Mouse (Mus musculus) thymus, adult 2 months (tissue): ENCODE results near the gene Zfp541. TPM values are rescaled to one million over a fixed set of nuclear protein-coding genes. Genes with fewer than 3 reads are reported as not detected.

ENCODE experiments used
- DNase-seq: peaks from one replicate; pipeline ENCODE4 v3.0.0; 2021
- H3K27ac ChIP-seq: fragments of 200-500 bp; 2 replicates; pipeline ENCODE4 v1.5.1; 2012; ENCODE audit warnings: low read length, control low read depth; ENCODE audit not compliant: control insufficient read depth, insufficient read depth
- H3K27me3 ChIP-seq: fragments of 200-500 bp; 2 replicates; pipeline ENCODE4 v1.6.1; 2012; ENCODE audit warnings: mild to moderate bottlenecking, low read length, moderate library complexity, mixed read lengths; ENCODE audit not compliant: control insufficient read depth, insufficient read depth
- H3K36me3 ChIP-seq: fragments of 200-500 bp; 2 replicates; pipeline ENCODE4 v1.6.1; 2012; ENCODE audit warnings: mild to moderate bottlenecking, low read length, moderate library complexity; ENCODE audit not compliant: control insufficient read depth, insufficient read depth
- H3K4me1 ChIP-seq: fragments of 200-500 bp; replicated peaks from 2 replicates; pipeline ENCODE4 v1.6.1; 2012; ENCODE audit warnings: low read length; ENCODE audit not compliant: control insufficient read depth, insufficient read depth
- H3K4me3 ChIP-seq: fragments of 200-500 bp; 2 replicates; pipeline ENCODE4 v1.5.1; 2012; ENCODE audit warnings: mild to moderate bottlenecking, low read length, control low read depth, moderate library complexity; ENCODE audit not compliant: control insufficient read depth, insufficient read depth
- CTCF ChIP-seq: fragments of 200-500 bp; IDR thresholded peaks from 2 replicates; pipeline ENCODE4 v1.5.1; 2012; ENCODE audit warnings: mild to moderate bottlenecking, control low read depth, low read length, moderate library complexity, borderline replicate concordance; ENCODE audit not compliant: control insufficient read depth, poor library complexity, insufficient read depth; ENCODE audit errors: extremely low read depth
- POLR2A ChIP-seq: fragments of 200-500 bp; IDR thresholded peaks from 2 replicates; pipeline ENCODE4 v1.6.1; 2012; ENCODE audit warnings: mild to moderate bottlenecking, low read length, control low read depth, moderate library complexity; ENCODE audit not compliant: control insufficient read depth, poor library complexity, insufficient read depth; ENCODE audit errors: extremely low read depth
- WGBS: fragments of 180-500 bp; shearing (Covaris S2); methylation state at CpG from one replicate; pipeline ENCODE4 v1.1.7; 2018; 5-methylcytosine and 5-hydroxymethylcytosine counted together
- polyA plus RNA-seq: library from polyadenylated mRNA; depleted of rRNA; stranded (reverse); fragments of >200 nt; gene quantifications from 2 replicates; pipeline ENCODE4 v1.2.3, GENCODE M21; 2012

Gene Zfp541
- polyA plus RNA-seq, 1 experiment = 0.11 TPM

GRCm38 (mm10) chr7:16054966-16055365, 6.6 kb upstream of the Zfp541 start:
- WGBS = 90% methylated on average over 4 of the region's 4 CpGs
- no peaks in the 10 kb centered on the region for H3K27me3 ChIP-seq
- no peak for DNase-seq
- no peak for TF ChIP-seq POLR2A
- no peak overlapping the region for H3K27ac ChIP-seq
- peaks cover 17% of the 10 kb centered on the region for H3K4me1 ChIP-seq
- H3K36me3 ChIP-seq = no peaks in the 10 kb centered on the region
- no peak overlapping the region for H3K4me3 ChIP-seq

- no peak for DNase-seq
- H3K4me1 ChIP-seq = peaks cover 17% of the 10 kb centered on the region
- no peaks in the 10 kb centered on the region for H3K36me3 ChIP-seq
- no peak for TF ChIP-seq POLR2A
- TF ChIP-seq CTCF = no peak
- H3K27me3 ChIP-seq = no peaks in the 10 kb centered on the region
- H3K4me3 ChIP-seq = no peak overlapping the region
- 47% methylated on average over 6 of the region's 6 CpGs for WGBS
- no peak overlapping the region for H3K27ac ChIP-seq
Measured at GRCm38 (mm10) chr7:16055665-16056064, 5.9 kb upstream of the Zfp541 start.

- H3K27ac ChIP-seq = peak overlapping the region; percentile 36; the same call in 1 of the 2 replicates
- H3K36me3 ChIP-seq = no peaks in the 10 kb centered on the region
- no peak for TF ChIP-seq POLR2A
- no peak for TF ChIP-seq CTCF
- H3K4me3 ChIP-seq = no peak overlapping the region
- DNase-seq = no peak
- H3K4me1 ChIP-seq = peaks cover 17% of the 10 kb centered on the region
- H3K27me3 ChIP-seq = no peaks in the 10 kb centered on the region
- WGBS = 8% methylated on average over 5 of the region's 5 CpGs
Measured at GRCm38 (mm10) chr7:16056459-16057135, 5.0 kb upstream of the Zfp541 start.

- no peak for DNase-seq
- no peaks in the 10 kb centered on the region for H3K27me3 ChIP-seq
- no peaks in the 10 kb centered on the region for H3K36me3 ChIP-seq
- TF ChIP-seq CTCF = no peak
- no peak for TF ChIP-seq POLR2A
- no peak overlapping the region for H3K4me3 ChIP-seq
- H3K27ac ChIP-seq = peak overlapping the region; percentile 36; the same call in 1 of the 2 replicates
- WGBS = 6% methylated on average over 2 of the region's 2 CpGs
- peaks cover 13% of the 10 kb centered on the region for H3K4me1 ChIP-seq
Measured at GRCm38 (mm10) chr7:16057136-16057534, 4.5 kb upstream of the Zfp541 start.

GRCm38 (mm10) chr7:16062099-16062420, 446 bp downstream of the Zfp541 start:
- H3K4me1 ChIP-seq = peaks cover 3% of the 10 kb centered on the region
- WGBS = 90% methylated on average over 15 of the region's 15 CpGs
- TF ChIP-seq CTCF (no peak), POLR2A (no peak)
- H3K27me3 ChIP-seq = no peaks in the 10 kb centered on the region
- no peak for DNase-seq
- H3K4me3 ChIP-seq = no peak overlapping the region
- H3K27ac ChIP-seq = no peak overlapping the region
- H3K36me3 ChIP-seq = no peaks in the 10 kb centered on the region

- 72% methylated on average over 4 of the region's 4 CpGs for WGBS
- Histone ChIP-seq H3K4me3 (no peak overlapping the region), H3K27ac (no peak overlapping the region), H3K27me3 (no peaks in the 10 kb centered on the region), H3K4me1 (no peaks in the 10 kb centered on the region), H3K36me3 (no peaks in the 10 kb centered on the region)
- DNase-seq = peak; percentile 40
- TF ChIP-seq POLR2A (no peak), CTCF (no peak)
Measured at GRCm38 (mm10) chr7:16063490-16063889, 1.9 kb downstream of the Zfp541 start.

GRCm38 (mm10) chr7:16070846-16071245, 9.2 kb downstream of the Zfp541 start:
- Histone ChIP-seq H3K4me1 (no peaks in the 10 kb centered on the region), H3K36me3 (no peaks in the 10 kb centered on the region), H3K27me3 (no peaks in the 10 kb centered on the region), H3K27ac (no peak overlapping the region), H3K4me3 (no peak overlapping the region)
- TF ChIP-seq CTCF = no peak
- no peak for TF ChIP-seq POLR2A
- no peak for DNase-seq
